Mouse (Mus musculus) activated CD4-positive, CD25-positive, alpha-beta regulatory T cell, adult 4 months (primary cell): Measurements from ENCODE around the gene Creg2. TPM values are rescaled to one million over a fixed set of nuclear protein-coding genes. Genes with fewer than 3 reads are reported as not detected.
"Not testable (repeated sequence)": the region's sequence is repeated elsewhere in the genome, so short reads cannot be mapped to it uniquely, and the experiment has no call there.

ENCODE experiments used
- ATAC-seq: one replicate; pipeline ENCODE4 v1.8.0; 2017
- polyA plus RNA-seq, 2 experiments: library from polyadenylated mRNA; unstranded; fragments of 100-300 nt; shearing (Covaris generic); gene quantifications; one replicate each; pipeline ENCODE4 v1.2.1; 2017

Creg2 gene
- polyA plus RNA-seq, 2 experiments from 2014 or later, result 0.10 TPM; not detected in 1

- ATAC-seq, result no peak
Observed at GRCm38 (mm10) chr1:39593836-39594235, 57.4 kb downstream of the Creg2 start.

GRCm38 (mm10) chr1:39592090-39592489, 59.2 kb downstream of the Creg2 start:
- ATAC-seq, result no peak

GRCm38 (mm10) chr1:39591557-39591956, 59.7 kb downstream of the Creg2 start:
- ATAC-seq, result not testable (repeated sequence)

GRCm38 (mm10) chr1:39590193-39590592, 61.1 kb downstream of the Creg2 start:
- no peak for ATAC-seq

- ATAC-seq, result no peak
Observed at GRCm38 (mm10) chr1:39585416-39585815, 65.9 kb downstream of the Creg2 start.

GRCm38 (mm10) chr1:39583173-39583572, 68.1 kb downstream of the Creg2 start:
- ATAC-seq, result no peak

- no peak for ATAC-seq
Observed at GRCm38 (mm10) chr1:39581215-39581614, 70.1 kb downstream of the Creg2 start.

GRCm38 (mm10) chr1:39579139-39579538, 72.1 kb downstream of the Creg2 start:
- ATAC-seq, result no peak

- no peak for ATAC-seq
Observed at GRCm38 (mm10) chr1:39578446-39578845, 72.8 kb downstream of the Creg2 start.

- peak; percentile 80 for ATAC-seq
Observed at GRCm38 (mm10) chr1:39577253-39577705, 74.0 kb downstream of the Creg2 start, which contains the start of gene Rnf149. Gene Rnf149 (minus strand): TSS chr1:39577405.

GRCm38 (mm10) chr1:39576431-39577243, 74.6 kb downstream of the Creg2 start:
- ATAC-seq, result peak; percentile 29

- ATAC-seq, result peak; percentile 17
Observed at GRCm38 (mm10) chr1:39575778-39576375, 75.4 kb downstream of the Creg2 start.

- no peak for ATAC-seq
Observed at GRCm38 (mm10) chr1:39573890-39574289, 77.4 kb downstream of the Creg2 start.

GRCm38 (mm10) chr1:39571653-39572052, 79.6 kb downstream of the Creg2 start:
- peak; percentile 44 for ATAC-seq

Other genes with a start within 250 kb of the Creg2 start
- gene Tbc1d8, start 172.7 kb downstream of the Creg2 start, polyA plus RNA-seq, result 1 to 10 TPM in 1 of 2 experiments, under 1 TPM in 1; 0.41 to 1.4 TPM
- 1 to 10 TPM; 3.0 to 5.6 TPM for gene Cnot11, start 116.5 kb downstream of the Creg2 start, polyA plus RNA-seq
- gene Rnf149, start 74.1 kb downstream of the Creg2 start, polyA plus RNA-seq, result 10 to 100 TPM; 19.8 to 26.7 TPM
- gene Rfx8, start 69.5 kb upstream of the Creg2 start, polyA plus RNA-seq, result not detected
- gene Gm3646, start 153.9 kb upstream of the Creg2 start, polyA plus RNA-seq, result not detected
- gene Map4k4, start 249.4 kb upstream of the Creg2 start, polyA plus RNA-seq, result 10 to 100 TPM; 23.8 to 33.8 TPM